In genomic region chr7:24586828-24587227, GRCm38 (mm10) we compare ENCODE assay signal across 8 mouse cellular contexts. TPM values are rescaled to one million over a fixed set of nuclear protein-coding genes. Genes with fewer than 3 reads are reported as not detected.
DNase-seq lines count a peak whose midpoint lies in the region; ATAC-seq and TF ChIP-seq lines count a peak whose summit lies in the region.

No protein-coding gene starts in this region.

- H3K4me3 ChIP-seq in cerebellum, adult 2 months (replicated peaks; ENCODE audit: insufficient read depth, low read depth, low read length): peak overlapping the region; percentile 11
- H3K4me3 ChIP-seq in lung, postnatal 0 days (ENCODE audit: low read depth, low read length): peak overlapping the region; percentile 27
- H3K4me3 ChIP-seq in liver, embryonic 13.5 days (replicated peaks): peak overlapping the region; percentile 56
- peak overlapping the region; percentile 54 for H3K4me3 ChIP-seq in stomach, postnatal 0 days (ENCODE audit: low read depth, low read length)

- H3K4me1 ChIP-seq in cerebellum, adult 2 months (ENCODE audit: control insufficient read depth, insufficient read depth, low read length): no peaks in the 10 kb centered on the region
- no peaks in the 10 kb centered on the region for H3K4me1 ChIP-seq in lung, postnatal 0 days (ENCODE audit: insufficient read depth, low read depth, low read length)
- H3K4me1 ChIP-seq in liver, embryonic 13.5 days (replicated peaks): peaks cover 37% of the 10 kb centered on the region
- H3K4me1 ChIP-seq in stomach, postnatal 0 days (replicated peaks; ENCODE audit: control insufficient read depth, insufficient read depth): no peaks in the 10 kb centered on the region

- 14% methylated on average over 8 of the region's 8 CpGs for WGBS in cerebellum, adult 2 months
- WGBS in lung, postnatal 0 days: 13% methylated on average over 8 of the region's 8 CpGs
- WGBS in liver, embryonic 13.5 days (ENCODE audit: insufficient replicate concordance): 8% methylated on average over 8 of the region's 8 CpGs
- 11% methylated on average over 8 of the region's 8 CpGs for WGBS in stomach, postnatal 0 days

- ATAC-seq in lung, postnatal 0 days: peak; percentile 58
- ATAC-seq in liver, embryonic 13.5 days (ENCODE audit: low read depth): peak; percentile 75
- ATAC-seq in stomach, postnatal 0 days (ENCODE audit: low FRiP score, low TSS enrichment): peak; percentile 81

- intact Hi-C loops in gastrocnemius, postnatal 36 days (cut with DNase I): no loop called here

- TF ChIP-seq EP300 in lung, postnatal 0 days (IDR thresholded peaks at IDR 0.05): no peak
- no peak for TF ChIP-seq EP300 in stomach, postnatal 0 days (optimal IDR thresholded peaks at IDR 0.05)

- peak overlapping the region; percentile 60 for H3K4me2 ChIP-seq in lung, postnatal 0 days (replicated peaks; ENCODE audit: low read depth, low read length)
- peak overlapping the region; percentile 76 for H3K4me2 ChIP-seq in liver, embryonic 13.5 days
- peak overlapping the region; percentile 71 for H3K4me2 ChIP-seq in stomach, postnatal 0 days (replicated peaks; ENCODE audit: low read depth)

- no peak for TF ChIP-seq POLR2A in cerebellum, adult 2 months (IDR thresholded peaks at IDR 0.05; ENCODE audit: borderline replicate concordance, insufficient read depth, low read length)

- no peaks in the 10 kb centered on the region for H3K9me3 ChIP-seq in lung, postnatal 0 days (ENCODE audit: low read length)
- H3K9me3 ChIP-seq in liver, embryonic 13.5 days (replicated peaks): 0 out of 2 replicates have a peak, but pooled peaks cover 2% of the 10 kb centered on the region
- no peaks in the 10 kb centered on the region for H3K9me3 ChIP-seq in stomach, postnatal 0 days (ENCODE audit: control insufficient read depth, low read length)

- no peak overlapping the region for H3K9ac ChIP-seq in lung, postnatal 0 days (replicated peaks; ENCODE audit: low read depth)
- peak overlapping the region; percentile 43; the same call in 1 of the 2 replicates for H3K9ac ChIP-seq in liver, embryonic 13.5 days
- H3K9ac ChIP-seq in stomach, postnatal 0 days (ENCODE audit: low read length): peak overlapping the region; percentile 65; the same call in 1 of the 2 replicates

- no peak for DNase-seq in cerebellum, adult 2 months
- DNase-seq in cerebellum, adult 11 months: no peak
- peak; percentile 45 for DNase-seq in lung, postnatal 0 days (ENCODE audit: low spot score)
- DNase-seq in lung, postnatal 36 days: no peak
- peak; percentile 38 for DNase-seq in liver, embryonic 13.5 days
- peak; percentile 81 for DNase-seq in stomach, postnatal 0 days (ENCODE audit: low spot score)
- DNase-seq in gastrocnemius, postnatal 36 days: no peak
- DNase-seq in frontal cortex, postnatal 36 days (ENCODE audit: low spot score in 2 of 2): no peak

- no peaks in the 10 kb centered on the region for H3K36me3 ChIP-seq in lung, postnatal 0 days (ENCODE audit: insufficient read depth, low read length)
- H3K36me3 ChIP-seq in liver, embryonic 13.5 days: no peaks in the 10 kb centered on the region
- no peaks in the 10 kb centered on the region for H3K36me3 ChIP-seq in stomach, postnatal 0 days (ENCODE audit: control insufficient read depth, insufficient read depth, low read length)

- H3K27me3 ChIP-seq in cerebellum, adult 2 months (ENCODE audit: control insufficient read depth, insufficient read depth, low read length): no peaks in the 10 kb centered on the region
- 0 out of 2 replicates have a peak, but pooled peaks cover 9% of the 10 kb centered on the region for H3K27me3 ChIP-seq in lung, postnatal 0 days (replicated peaks; ENCODE audit: insufficient read depth, low read length)
- H3K27me3 ChIP-seq in liver, embryonic 13.5 days: peaks cover 32% of the 10 kb centered on the region
- no peaks in the 10 kb centered on the region for H3K27me3 ChIP-seq in stomach, postnatal 0 days (ENCODE audit: control insufficient read depth, insufficient read depth, low read length)

- TF ChIP-seq CTCF in cerebellum, adult 2 months (IDR thresholded peaks at IDR 0.05; ENCODE audit: borderline replicate concordance, insufficient read depth, low read depth, low read length): no peak
- no peak for TF ChIP-seq CTCF in lung, postnatal 0 days (IDR thresholded peaks at IDR 0.05)
- TF ChIP-seq CTCF in stomach, postnatal 0 days (IDR thresholded peaks at IDR 0.05; ENCODE audit: low read depth): no peak

- no peak overlapping the region for H3K27ac ChIP-seq in cerebellum, adult 2 months (ENCODE audit: insufficient read depth, low read length)
- no peak overlapping the region for H3K27ac ChIP-seq in lung, postnatal 0 days (ENCODE audit: low read length)
- no peak overlapping the region for H3K27ac ChIP-seq in liver, embryonic 13.5 days
- H3K27ac ChIP-seq in stomach, postnatal 0 days (replicated peaks): peak overlapping the region; percentile 84

RNA-seq across cellular contexts. Expression of gene Ethe1, which starts 0.5 kb away (rescaled TPM):
- 25.7 and 28.0 TPM in 2 replicates for polyA plus RNA-seq in cerebellum, adult 2 months (2012; rRNA removed)
- polyA plus RNA-seq in lung, postnatal 0 days (2015; fragmentation: Nextera tagmentation; extraction: Ambion mirVana): 13.4 and 14.5 TPM in 2 replicates
- polyA plus RNA-seq in liver, embryonic 13.5 days (2015; fragmentation: Nextera tagmentation; extraction: Ambion mirVana): 19.9 and 21.5 TPM in 2 replicates
- 120 and 128 TPM in 2 replicates for polyA plus RNA-seq in stomach, postnatal 0 days (2015; fragmentation: Nextera tagmentation; extraction: Ambion mirVana)
- total RNA-seq in gastrocnemius, postnatal 36 days (2021): 10 to 100 TPM; 23.0 to 24.2 TPM

RNA-seq across cellular contexts. Expression of gene Zfp575, which starts 0.6 kb away (rescaled TPM):
- polyA plus RNA-seq in cerebellum, adult 2 months (2012; rRNA removed): 1.4 TPM in 2 replicates
- polyA plus RNA-seq in lung, postnatal 0 days (2015; fragmentation: Nextera tagmentation; extraction: Ambion mirVana): 1.5 TPM in 2 replicates
- polyA plus RNA-seq in liver, embryonic 13.5 days (2015; fragmentation: Nextera tagmentation; extraction: Ambion mirVana): 0.31 and 0.34 TPM in 2 replicates
- polyA plus RNA-seq in stomach, postnatal 0 days (2015; fragmentation: Nextera tagmentation; extraction: Ambion mirVana): 3.6 and 4.0 TPM in 2 replicates
- total RNA-seq in gastrocnemius, postnatal 36 days (2021): under 1 TPM in 1 of 2 experiments, not detected in 1; 0.18 TPM

RNA-seq across cellular contexts. Expression of gene Phldb3, which starts 23.7 kb away (rescaled TPM):
- polyA plus RNA-seq in cerebellum, adult 2 months (2012; rRNA removed): 0.18 TPM in 1 of 2 replicates, not detected in the other
- 0.33 and 0.42 TPM in 2 replicates for polyA plus RNA-seq in lung, postnatal 0 days (2015; fragmentation: Nextera tagmentation; extraction: Ambion mirVana)
- 0.08 and 0.09 TPM in 2 replicates for polyA plus RNA-seq in liver, embryonic 13.5 days (2015; fragmentation: Nextera tagmentation; extraction: Ambion mirVana)
- polyA plus RNA-seq in stomach, postnatal 0 days (2015; fragmentation: Nextera tagmentation; extraction: Ambion mirVana): 1.2 TPM in 2 replicates
- total RNA-seq in gastrocnemius, postnatal 36 days (2021): under 1 TPM; 0.30 to 0.66 TPM

RNA-seq across cellular contexts. Expression of gene Xrcc1, which starts 40.7 kb away (rescaled TPM):
- 46.2 and 51.3 TPM in 2 replicates for polyA plus RNA-seq in cerebellum, adult 2 months (2012; rRNA removed)
- 35.4 and 37.0 TPM in 2 replicates for polyA plus RNA-seq in lung, postnatal 0 days (2015; fragmentation: Nextera tagmentation; extraction: Ambion mirVana)
- 48.3 and 51.6 TPM in 2 replicates for polyA plus RNA-seq in liver, embryonic 13.5 days (2015; fragmentation: Nextera tagmentation; extraction: Ambion mirVana)
- 27.4 and 31.4 TPM in 2 replicates for polyA plus RNA-seq in stomach, postnatal 0 days (2015; fragmentation: Nextera tagmentation; extraction: Ambion mirVana)
- total RNA-seq in gastrocnemius, postnatal 36 days (2021): 10 to 100 TPM; 17.1 to 21.4 TPM

RNA-seq across cellular contexts. Expression of gene Pinlyp, which starts 40.9 kb away (rescaled TPM):
- polyA plus RNA-seq in cerebellum, adult 2 months (2012; rRNA removed): not detected in 2 replicates
- polyA plus RNA-seq in lung, postnatal 0 days (2015; fragmentation: Nextera tagmentation; extraction: Ambion mirVana): 0.19 and 0.39 TPM in 2 replicates
- not detected in 2 replicates for polyA plus RNA-seq in liver, embryonic 13.5 days (2015; fragmentation: Nextera tagmentation; extraction: Ambion mirVana)
- polyA plus RNA-seq in stomach, postnatal 0 days (2015; fragmentation: Nextera tagmentation; extraction: Ambion mirVana): 61.2 and 62.9 TPM in 2 replicates
- not detected for total RNA-seq in gastrocnemius, postnatal 36 days (2021)

Comparison
In these comparisons a context has a peak if more than half of its experiments do, and no peak if none do; other contexts are left out.
1. DNase-seq: peak in lung, postnatal 0 days (single experiment), liver, embryonic 13.5 days (single experiment) and stomach, postnatal 0 days (single experiment); none in cerebellum, adult 2 months (0 of 2), cerebellum, adult 11 months (single experiment), lung, postnatal 36 days (single experiment), gastrocnemius, postnatal 36 days (0 of 2) and frontal cortex, postnatal 36 days (0 of 2).
2. Peak in every context shown above with its lines, with median percentiles within 50 percentile points of each other: H3K4me3 ChIP-seq, ATAC-seq and H3K4me2 ChIP-seq.